13 mouse cellular contexts compared by ENCODE assay signal in genomic region chr8:103938283-103939230, GRCm38 (mm10).
DNase-seq lines count a peak whose midpoint lies in the region; ATAC-seq and TF ChIP-seq lines count a peak whose summit lies in the region.
"Had no signal": no experiment of that assay in that cellular context is flagged by ENCODE, and none has a peak within 500 bp of the region (broad histone marks: within the 10 kb centered on the region; RNA-seq: fewer than 3 reads in every experiment).

No protein-coding gene starts in this region.

- H3K4me1 ChIP-seq in midbrain, embryonic 14.5 days (ENCODE audit: control insufficient read depth, insufficient read depth, low read length) = 0 out of 2 replicates have a peak, but pooled peaks cover 3% of the 10 kb centered on the region
- no peaks in the 10 kb centered on the region for H3K4me1 ChIP-seq in midbrain, embryonic 11.5 days (ENCODE audit: control insufficient read depth, insufficient read depth, low read length)
- no peaks in the 10 kb centered on the region for H3K4me1 ChIP-seq in intestine, embryonic 16.5 days (ENCODE audit: control insufficient read depth, insufficient read depth, low read length)

- no peak for TF ChIP-seq CTCF in layer of hippocampus, adult 2 months (conservative IDR thresholded peaks at IDR 0.05)

- H3K27ac ChIP-seq in midbrain, embryonic 14.5 days (replicated peaks; ENCODE audit: low read depth, low read length) = no peak overlapping the region; the same call in 1 of the 2 replicates
- H3K27ac ChIP-seq in midbrain, embryonic 11.5 days (ENCODE audit: low read depth, low read length) = no peak overlapping the region
- no peak overlapping the region for H3K27ac ChIP-seq in layer of hippocampus, adult 2 months
- H3K27ac ChIP-seq in intestine, embryonic 16.5 days (ENCODE audit: low read length) = no peak overlapping the region
- H3K27ac ChIP-seq: macrophage had no signal

- H3K27me3 ChIP-seq in midbrain, embryonic 14.5 days (ENCODE audit: control insufficient read depth, insufficient read depth, low read length) = no peaks in the 10 kb centered on the region
- H3K27me3 ChIP-seq in midbrain, embryonic 11.5 days (ENCODE audit: control insufficient read depth, insufficient read depth, low read length) = no peaks in the 10 kb centered on the region
- H3K27me3 ChIP-seq in intestine, embryonic 16.5 days (replicated peaks; ENCODE audit: control insufficient read depth, insufficient read depth, low read length) = no peaks in the 10 kb centered on the region
- H3K27me3 ChIP-seq: CH12.LX had no signal

- ATAC-seq in midbrain, embryonic 14.5 days (ENCODE audit: low FRiP score, low TSS enrichment) = no peak; the same call in 1 of the 2 replicates
- no peak for ATAC-seq in midbrain, embryonic 11.5 days (ENCODE audit: low FRiP score)
- no peak for ATAC-seq in intestine, embryonic 16.5 days

- no peak overlapping the region for H3K4me2 ChIP-seq in midbrain, embryonic 14.5 days (ENCODE audit: low read length)
- H3K4me2 ChIP-seq in midbrain, embryonic 11.5 days = no peak overlapping the region
- no peak overlapping the region for H3K4me2 ChIP-seq in intestine, embryonic 16.5 days (ENCODE audit: low read depth, low read length)

- H3K9ac ChIP-seq in midbrain, embryonic 14.5 days (replicated peaks; ENCODE audit: low read length) = no peak overlapping the region
- H3K9ac ChIP-seq in midbrain, embryonic 11.5 days (ENCODE audit: low read length) = no peak overlapping the region
- H3K9ac ChIP-seq in intestine, embryonic 16.5 days (ENCODE audit: low read depth, low read length) = no peak overlapping the region

- H3K36me3 ChIP-seq in midbrain, embryonic 14.5 days (ENCODE audit: control insufficient read depth, insufficient read depth, low read length) = no peaks in the 10 kb centered on the region
- no peaks in the 10 kb centered on the region for H3K36me3 ChIP-seq in midbrain, embryonic 11.5 days (ENCODE audit: control insufficient read depth, insufficient read depth, low read length)
- no peaks in the 10 kb centered on the region for H3K36me3 ChIP-seq in intestine, embryonic 16.5 days (ENCODE audit: control insufficient read depth, insufficient read depth, low read length)

- 44% methylated on average over 11 of the region's 11 CpGs for WGBS in midbrain, embryonic 14.5 days
- WGBS in midbrain, embryonic 11.5 days = 45% methylated on average over 11 of the region's 11 CpGs
- WGBS in intestine, embryonic 16.5 days = 54% methylated on average over 11 of the region's 11 CpGs

- no peaks in the 10 kb centered on the region for H3K9me3 ChIP-seq in midbrain, embryonic 14.5 days (ENCODE audit: control insufficient read depth, low read length)
- H3K9me3 ChIP-seq in midbrain, embryonic 11.5 days (ENCODE audit: control insufficient read depth, low read length) = peaks cover 3% of the 10 kb centered on the region; the same call in 1 of the 2 replicates
- H3K9me3 ChIP-seq in intestine, embryonic 16.5 days (ENCODE audit: control insufficient read depth, low read length) = no peaks in the 10 kb centered on the region

- H3K4me3 ChIP-seq in midbrain, embryonic 14.5 days (replicated peaks; ENCODE audit: low read depth, low read length) = no peak overlapping the region
- no peak overlapping the region for H3K4me3 ChIP-seq in midbrain, embryonic 11.5 days (ENCODE audit: low read depth, low read length)
- H3K4me3 ChIP-seq in layer of hippocampus, adult 2 months = no peak overlapping the region
- no peak overlapping the region for H3K4me3 ChIP-seq in intestine, embryonic 16.5 days (ENCODE audit: low read length)

- DNase-seq in cerebellum, postnatal 4 days (ENCODE audit: low spot score in 2 of 2) = peak; percentile 20 to 49
- no peak for DNase-seq in cerebellum, adult 11 months
- peak; percentile 69 for DNase-seq in midbrain, embryonic 14.5 days
- no peak for DNase-seq in midbrain, embryonic 11.5 days (ENCODE audit: low spot score, missing footprints)
- peak; percentile 41 to 63 for DNase-seq in layer of hippocampus, adult 2 months (ENCODE audit: low spot score in 2 of 2)
- peak; percentile 47 for DNase-seq in right cerebral cortex, postnatal 14 days
- DNase-seq in kidney, adult 9 months = no peak
- DNase-seq: adrenal gland, postnatal 25 days; kidney, postnatal 25 days; thymus, adult 18-20 months had no signal

Comparison
In these comparisons a context has a peak if more than half of its experiments do, and no peak if none do; other contexts are left out.
1. DNase-seq: peak in cerebellum, postnatal 4 days (2 of 2), midbrain, embryonic 14.5 days (single experiment), layer of hippocampus, adult 2 months (2 of 2) and right cerebral cortex, postnatal 14 days (single experiment); none in cerebellum, adult 11 months (single experiment), midbrain, embryonic 11.5 days (single experiment) and kidney, adult 9 months (single experiment).